Mouse (Mus musculus) adrenal gland, postnatal 4 days (tissue): Measurements from ENCODE around the gene Nadk2. TPM values are rescaled to one million over a fixed set of nuclear protein-coding genes. Genes with fewer than 3 reads are reported as not detected.

ENCODE experiments used
- DNase-seq, 2 experiments: peaks; one replicate each; pipeline ENCODE4 v3.0.0; 2021 to 2022; ENCODE audit warnings: low spot score in 2 of 2, mixed read lengths in 2 of 2
- total RNA-seq, 2 experiments: library from RNA; stranded (reverse); gene quantifications; 2 replicates each; pipeline ENCODE4 v1.2.3; 2021

Gene Nadk2
- total RNA-seq, 2 experiments from 2014 or later, result 90.3 to 90.6 TPM

DNA sequence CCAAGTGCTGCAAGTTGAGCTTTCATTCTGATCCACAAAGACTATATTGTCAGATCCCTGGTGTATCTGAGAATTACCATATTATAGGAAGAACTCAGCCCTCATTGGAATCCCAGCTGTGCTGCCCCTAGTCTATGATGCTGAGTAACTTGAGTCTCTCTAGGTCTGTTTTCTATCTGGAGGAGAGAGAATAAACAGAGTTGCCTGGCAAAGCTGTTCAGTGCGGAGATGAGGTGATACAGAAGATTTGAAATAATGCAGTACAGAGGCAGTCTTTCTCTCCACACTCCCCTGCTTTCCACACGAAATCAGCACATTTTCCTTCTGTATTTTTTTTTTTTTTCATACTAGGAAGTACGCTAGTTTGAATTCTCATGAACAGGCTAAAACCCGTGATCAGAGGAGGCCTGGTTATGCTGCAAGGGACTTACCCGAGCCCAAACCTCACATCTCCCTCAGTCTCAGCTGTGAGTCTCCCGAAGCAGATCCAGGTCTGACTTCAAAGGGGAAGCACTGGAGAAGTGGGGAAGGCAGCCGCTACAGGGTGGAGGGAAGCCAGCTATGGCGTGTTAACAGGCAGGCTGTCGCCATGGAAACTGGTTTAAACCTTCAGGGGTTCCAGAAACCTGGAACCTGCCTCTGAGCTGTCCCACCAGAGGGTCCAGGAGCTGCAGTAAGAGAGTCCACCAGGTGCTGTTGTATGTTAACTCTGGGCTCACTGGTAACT is 59.9 kb downstream of the Nadk2 start:
- DNase-seq, result no peak

DNA sequence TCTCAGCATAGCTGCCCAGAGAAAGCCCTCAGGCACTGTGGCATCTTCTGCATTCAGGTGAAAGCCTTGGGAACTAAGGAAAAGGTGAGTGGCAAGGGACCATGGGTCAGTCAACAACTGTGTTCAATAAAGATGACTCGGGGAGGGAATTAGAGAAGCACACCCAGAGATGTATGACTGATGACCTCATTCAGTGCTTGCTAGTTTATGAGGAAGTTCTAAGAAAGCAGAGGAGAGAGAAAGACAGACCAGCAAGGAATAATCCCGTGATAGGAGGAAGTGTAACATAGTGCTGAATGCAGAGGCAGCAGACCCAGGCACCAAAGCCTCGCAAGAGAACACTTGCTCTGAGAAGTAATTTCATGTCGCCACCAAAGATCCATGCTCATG is 60.4 kb downstream of the Nadk2 start:
- no peak for DNase-seq

DNA sequence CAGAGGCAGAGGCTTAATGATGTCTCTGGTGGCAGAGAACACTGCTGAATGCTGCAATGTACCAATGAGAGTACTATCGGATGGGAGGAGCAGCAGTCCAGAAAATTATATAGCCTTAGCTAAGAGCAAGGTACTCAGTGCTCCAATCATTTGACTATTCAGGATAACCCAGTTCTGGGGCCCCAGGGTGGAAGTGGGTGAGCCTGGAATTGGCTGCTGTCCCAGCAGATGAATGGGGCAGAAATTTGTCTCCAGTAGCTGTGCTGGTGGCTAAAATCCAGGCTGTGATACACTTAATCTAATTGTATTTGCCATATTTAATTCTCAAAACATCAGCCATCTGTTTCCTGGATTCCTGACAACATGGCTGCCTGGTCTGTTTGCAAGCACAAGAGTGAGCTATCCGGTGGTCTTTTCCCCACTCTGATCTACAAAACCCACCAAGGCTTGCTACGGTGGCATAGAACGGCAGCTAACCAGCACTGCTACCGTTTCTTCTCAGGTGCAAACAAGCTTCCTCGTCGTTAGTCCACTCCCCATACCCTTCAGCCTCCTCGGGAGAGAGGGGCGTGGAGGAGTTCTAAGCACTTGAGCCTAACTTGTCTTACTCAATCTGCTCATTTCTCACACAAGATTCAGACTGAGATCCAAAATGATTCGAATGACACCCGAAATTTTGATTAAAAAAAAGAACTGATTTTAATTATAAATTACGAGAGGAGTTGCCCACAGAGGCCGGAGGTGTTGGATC is 61.8 kb downstream of the Nadk2 start:
- DNase-seq, result no peak

DNA sequence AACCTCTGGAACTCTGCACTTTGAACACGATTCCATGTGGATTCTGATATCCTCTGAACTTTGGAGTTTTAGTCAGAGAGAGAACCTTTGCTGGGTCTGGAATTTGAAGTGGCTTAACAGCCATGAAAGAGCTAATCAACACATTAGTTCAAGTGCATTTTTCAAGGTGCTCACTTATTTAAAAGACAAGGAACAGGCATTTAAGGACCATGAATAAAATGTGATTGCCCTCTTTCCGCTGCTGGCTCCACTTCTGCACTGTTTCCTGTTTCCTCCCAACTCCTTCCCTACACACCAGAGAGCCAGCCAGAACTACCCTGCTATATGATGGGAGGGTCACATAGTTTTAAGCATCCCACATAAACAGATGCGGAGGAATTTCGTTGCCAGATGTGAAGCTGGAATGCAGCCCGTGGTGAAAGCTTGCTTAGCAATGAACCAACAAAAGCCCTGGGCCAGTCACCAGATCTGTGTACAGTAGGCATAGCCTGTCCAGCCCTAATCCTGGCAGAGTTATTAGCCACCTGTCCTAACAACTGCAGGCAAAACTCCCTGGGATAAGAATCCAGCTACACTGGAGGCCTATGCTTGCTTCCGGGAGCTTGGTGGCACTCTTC is 63.9 kb downstream of the Nadk2 start:
- no peak for DNase-seq

DNA sequence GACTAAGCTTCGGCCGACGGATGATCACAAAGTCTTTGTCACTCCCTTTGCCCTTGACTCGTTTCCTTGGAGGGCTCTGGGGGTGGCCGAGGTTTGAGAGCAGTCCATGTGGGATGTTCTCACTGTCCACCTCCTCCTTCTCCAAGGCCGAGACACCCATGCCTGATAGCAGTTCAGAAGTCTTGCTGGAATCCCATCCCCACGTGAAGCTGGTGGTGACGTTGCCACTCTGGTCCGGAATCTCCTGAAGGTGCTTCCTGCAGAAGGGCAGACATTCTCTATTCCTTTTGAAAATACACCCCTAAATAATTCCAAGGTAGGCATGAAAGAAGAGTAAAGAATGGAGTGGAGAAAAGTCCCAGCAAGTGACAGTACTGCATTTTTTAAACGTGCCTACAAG is 68.4 kb downstream of the Nadk2 start:
- no peak for DNase-seq

DNA sequence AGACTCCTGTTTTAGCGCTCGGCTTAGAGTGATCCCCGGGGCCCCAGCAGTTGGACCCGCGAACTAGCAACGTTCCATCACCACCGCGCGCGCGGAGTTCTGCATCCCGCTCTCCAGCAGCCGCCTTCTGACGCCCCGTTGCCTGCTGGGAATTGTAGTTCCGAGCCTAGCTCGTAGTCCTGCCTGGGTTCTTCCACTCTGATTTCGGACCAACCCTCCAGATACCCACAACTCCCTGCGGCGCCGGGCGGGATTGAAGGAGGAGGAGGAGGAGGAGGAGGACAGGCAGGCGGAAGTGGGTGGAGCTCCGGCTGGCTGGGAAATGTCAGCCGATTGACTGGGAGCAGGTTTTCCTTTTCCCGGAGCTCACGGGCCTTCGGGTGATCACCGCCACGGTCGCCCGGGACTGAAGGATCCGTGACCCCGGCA is 69.2 kb downstream of the Nadk2 start, which contains the start of gene Lmbrd2:
TSS of gene Lmbrd2 (plus strand) at position 299 of the 429 bp plus-strand sequence.
- DNase-seq, result peak; percentile 78 to 96

DNA sequence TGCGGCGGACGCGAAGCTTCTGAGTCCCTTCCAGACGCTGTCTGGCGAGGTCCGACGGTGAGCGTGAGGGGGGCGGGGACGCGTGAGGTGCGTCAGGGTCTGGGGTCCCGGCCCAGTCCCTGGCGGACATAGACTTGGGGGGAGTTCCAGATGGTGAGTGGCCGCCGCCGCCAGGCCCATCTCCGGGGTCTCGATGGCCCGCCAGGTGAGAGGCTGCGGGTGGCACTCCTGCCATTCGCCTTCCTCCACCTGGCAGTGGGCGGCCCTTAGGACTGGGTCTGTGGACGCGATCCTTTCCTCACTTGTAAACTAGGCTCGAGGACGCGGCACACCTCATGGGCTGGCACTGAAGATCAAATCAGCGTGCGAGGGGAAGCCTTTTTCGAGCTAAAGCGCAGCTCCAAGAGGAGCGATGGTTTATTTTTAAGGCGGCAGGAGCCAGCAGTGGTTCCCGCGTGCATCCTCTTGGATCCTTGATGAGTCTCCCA is 69.7 kb downstream of the Nadk2 start:
- DNase-seq, result peak in 1 of 2 experiments; percentile 19

DNA sequence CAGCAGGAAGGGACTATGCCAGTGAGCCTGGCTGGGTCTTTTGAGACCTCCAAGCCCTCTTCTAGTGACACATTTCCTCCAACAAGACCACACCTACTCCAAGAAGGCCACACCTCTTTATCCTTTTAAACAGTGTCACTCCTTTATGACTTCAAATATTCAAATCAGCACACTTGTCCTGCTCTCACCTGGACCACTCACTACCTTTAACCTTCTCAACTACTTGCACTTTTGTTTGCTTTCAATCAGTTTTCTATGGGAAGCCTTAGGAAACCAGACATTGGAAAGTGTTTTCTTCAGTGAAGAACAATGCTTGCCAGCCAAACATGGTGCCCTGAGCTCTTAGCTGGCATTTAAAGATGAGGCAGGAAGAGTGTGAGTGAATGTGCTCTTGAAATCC is 84.3 kb downstream of the Nadk2 start, which contains the start of gene Skp2:
TSS of gene Skp2 (minus strand) at position 101 of the 400 bp plus-strand sequence.
- DNase-seq, result no peak

Other genes with a start within 250 kb of the Nadk2 start
- gene Ranbp3l, start 103.3 kb upstream of the Nadk2 start, total RNA-seq, result under 1 TPM; 0.20 to 0.78 TPM
- gene Lmbrd2, start 69.3 kb downstream of the Nadk2 start, total RNA-seq, result 10 to 100 TPM; 23.1 to 24.5 TPM
- 10 to 100 TPM; 12.0 to 14.6 TPM for gene Skp2, start 84.2 kb downstream of the Nadk2 start, total RNA-seq
- 1 to 10 TPM in 1 of 2 experiments, under 1 TPM in 1; 0.56 to 1.2 TPM for gene Ugt3a1, start 205.6 kb downstream of the Nadk2 start, total RNA-seq